Mouse (Mus musculus): ENCODE data around the gene Olfr231. TPM values are rescaled to one million over a fixed set of nuclear protein-coding genes. Genes with fewer than 3 reads are reported as not detected.

Gene Olfr231
- polyA plus RNA-seq (2014; fragmentation: Nextera tagmentation; extraction: Ambion mirVana): 0.64 and 0.90 TPM in 2 replicates

GRCm38 (mm10) chr1:174121062-174121461 lies at the start of gene Olfr231:
TSS of gene Olfr231 (minus strand) at chr1:174121162.
- DNase-seq (ENCODE audit: low spot score): no peak
- ATAC-seq (replicated peaks; ENCODE audit: insufficient number of reproducible peaks, low FRiP score, low TSS enrichment, low read depth): no peak
- 48% methylated on average over 2 of the region's 2 CpGs for WGBS

GRCm38 (mm10) chr1:174169024-174169423 lies 48.1 kb upstream of the Olfr231 start:
- Histone ChIP-seq H3K27me3 (ENCODE audit: control insufficient read depth, insufficient read depth, low read length) (no peaks in the 10 kb centered on the region), H3K36me3 (replicated peaks; ENCODE audit: control insufficient read depth, insufficient read depth, low read depth, low read length) (no peaks in the 10 kb centered on the region), H3K4me2 (ENCODE audit: low read depth, low read length) (no peak overlapping the region), H3K4me1 (ENCODE audit: control insufficient read depth, insufficient read depth, low read length) (no peaks in the 10 kb centered on the region), H3K4me3 (ENCODE audit: low read depth, low read length) (no peak overlapping the region), H3K9me3 (replicated peaks; ENCODE audit: control insufficient read depth, low read length) (no peaks in the 10 kb centered on the region), H3K9ac (replicated peaks; ENCODE audit: low read length) (no peak overlapping the region), H3K27ac (replicated peaks; ENCODE audit: low read depth, low read length) (no peak overlapping the region)
- no peak for ATAC-seq (replicated peaks; ENCODE audit: insufficient number of reproducible peaks, low FRiP score, low TSS enrichment, low read depth)
- DNase-seq (ENCODE audit: low spot score): no peak

More at GRCm38 (mm10) chr1:174121062-174121461, at the start of gene Olfr231:
- no peaks in the 10 kb centered on the region for H3K36me3 ChIP-seq (replicated peaks; ENCODE audit: control insufficient read depth, insufficient read depth, low read depth, low read length)
- no peaks in the 10 kb centered on the region for H3K27me3 ChIP-seq (ENCODE audit: control insufficient read depth, insufficient read depth, low read length)
- no peak within 1 kb of the TSS for H3K4me3 ChIP-seq (ENCODE audit: low read depth, low read length)
- no peak within 1 kb of the TSS for H3K4me2 ChIP-seq (ENCODE audit: low read depth, low read length)
- no peak within 1 kb of the TSS for H3K9ac ChIP-seq (replicated peaks; ENCODE audit: low read length)
- H3K4me1 ChIP-seq (ENCODE audit: control insufficient read depth, insufficient read depth, low read length): no peaks in the 10 kb centered on the region
- no peak within 1 kb of the TSS for H3K27ac ChIP-seq (replicated peaks; ENCODE audit: low read depth, low read length)
- H3K9me3 ChIP-seq (replicated peaks; ENCODE audit: control insufficient read depth, low read length): no peaks in the 10 kb centered on the region

GRCm38 (mm10) chr1:174159095-174159494 lies 38.1 kb upstream of the Olfr231 start:
- WGBS: 88% methylated on average over 10 of the region's 10 CpGs
- no peaks in the 10 kb centered on the region for H3K4me1 ChIP-seq (ENCODE audit: control insufficient read depth, insufficient read depth, low read length)
- no peak overlapping the region for H3K27ac ChIP-seq (replicated peaks; ENCODE audit: low read depth, low read length)
- no peak overlapping the region for H3K4me3 ChIP-seq (ENCODE audit: low read depth, low read length)
- no peaks in the 10 kb centered on the region for H3K36me3 ChIP-seq (replicated peaks; ENCODE audit: control insufficient read depth, insufficient read depth, low read depth, low read length)
- ATAC-seq (replicated peaks; ENCODE audit: insufficient number of reproducible peaks, low FRiP score, low TSS enrichment, low read depth): no peak
- H3K4me2 ChIP-seq (ENCODE audit: low read depth, low read length): no peak overlapping the region
- no peaks in the 10 kb centered on the region for H3K9me3 ChIP-seq (replicated peaks; ENCODE audit: control insufficient read depth, low read length)
- no peak overlapping the region for H3K9ac ChIP-seq (replicated peaks; ENCODE audit: low read length)
- no peaks in the 10 kb centered on the region for H3K27me3 ChIP-seq (ENCODE audit: control insufficient read depth, insufficient read depth, low read length)
- DNase-seq (ENCODE audit: low spot score): no peak

DNA sequence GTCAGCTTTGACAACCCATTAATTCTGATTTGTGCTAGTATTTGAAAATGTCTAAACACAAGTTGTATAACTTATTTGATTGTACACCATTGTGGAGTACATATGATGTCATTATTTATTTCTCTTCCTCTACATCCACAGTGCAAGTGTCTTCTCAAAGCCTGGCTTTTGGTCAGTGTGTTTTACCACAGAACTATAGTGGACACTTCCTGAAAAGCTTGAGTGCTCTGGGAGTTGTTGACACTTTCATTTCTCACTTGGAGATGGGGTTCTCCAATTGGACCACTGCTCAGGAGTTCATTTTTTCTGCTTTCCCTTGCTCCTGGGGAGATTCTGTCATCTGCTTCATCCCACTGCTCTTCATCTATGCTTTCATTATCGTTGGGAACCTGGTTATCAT lies 37.5 kb upstream of the Olfr231 start:
- WGBS: 85% methylated on average over 1 of the region's 1 CpGs
- no peak for ATAC-seq (replicated peaks; ENCODE audit: insufficient number of reproducible peaks, low FRiP score, low TSS enrichment, low read depth)
- H3K9me3 ChIP-seq (replicated peaks; ENCODE audit: control insufficient read depth, low read length): no peaks in the 10 kb centered on the region
- H3K36me3 ChIP-seq (replicated peaks; ENCODE audit: control insufficient read depth, insufficient read depth, low read depth, low read length): no peaks in the 10 kb centered on the region
- H3K9ac ChIP-seq (replicated peaks; ENCODE audit: low read length): no peak overlapping the region
- no peaks in the 10 kb centered on the region for H3K27me3 ChIP-seq (ENCODE audit: control insufficient read depth, insufficient read depth, low read length)
- no peak overlapping the region for H3K27ac ChIP-seq (replicated peaks; ENCODE audit: low read depth, low read length)
- no peak overlapping the region for H3K4me3 ChIP-seq (ENCODE audit: low read depth, low read length)
- DNase-seq (ENCODE audit: low spot score): no peak
- H3K4me1 ChIP-seq (ENCODE audit: control insufficient read depth, insufficient read depth, low read length): no peaks in the 10 kb centered on the region
- no peak overlapping the region for H3K4me2 ChIP-seq (ENCODE audit: low read depth, low read length)

DNA sequence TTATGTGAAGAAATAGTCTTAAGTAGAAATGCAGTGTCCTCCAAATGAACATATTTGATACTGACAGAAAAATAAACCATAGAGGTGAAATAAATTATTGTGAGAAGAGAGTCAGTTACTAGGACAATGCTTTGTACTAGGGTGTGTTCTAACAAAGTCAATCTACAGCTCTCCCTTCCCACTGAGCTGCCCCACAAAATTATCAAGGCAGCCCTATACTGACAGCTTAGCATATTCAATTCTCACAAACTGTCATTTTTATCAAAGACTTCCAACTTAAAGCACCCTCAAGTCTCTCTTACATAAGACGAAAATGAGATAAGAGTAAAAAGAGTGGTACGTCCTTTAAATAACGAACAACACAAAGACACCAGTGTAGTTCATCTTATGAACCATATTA lies 36.7 kb upstream of the Olfr231 start:
- Histone ChIP-seq H3K9ac (replicated peaks; ENCODE audit: low read length) (no peak overlapping the region), H3K4me3 (ENCODE audit: low read depth, low read length) (no peak overlapping the region), H3K36me3 (replicated peaks; ENCODE audit: control insufficient read depth, insufficient read depth, low read depth, low read length) (no peaks in the 10 kb centered on the region), H3K4me1 (ENCODE audit: control insufficient read depth, insufficient read depth, low read length) (no peaks in the 10 kb centered on the region), H3K4me2 (ENCODE audit: low read depth, low read length) (no peak overlapping the region), H3K27ac (replicated peaks; ENCODE audit: low read depth, low read length) (no peak overlapping the region), H3K9me3 (replicated peaks; ENCODE audit: control insufficient read depth, low read length) (no peaks in the 10 kb centered on the region), H3K27me3 (ENCODE audit: control insufficient read depth, insufficient read depth, low read length) (no peaks in the 10 kb centered on the region)
- no peak for ATAC-seq (replicated peaks; ENCODE audit: insufficient number of reproducible peaks, low FRiP score, low TSS enrichment, low read depth)
- no peak for DNase-seq (ENCODE audit: low spot score)
- 87% methylated on average over 3 of the region's 3 CpGs for WGBS

- no peak within 1 kb of the TSS for H3K4me2 ChIP-seq (ENCODE audit: low read depth, low read length)
- H3K9me3 ChIP-seq (replicated peaks; ENCODE audit: control insufficient read depth, low read length): no peaks in the 10 kb centered on the region
- no peaks in the 10 kb centered on the region for H3K27me3 ChIP-seq (ENCODE audit: control insufficient read depth, insufficient read depth, low read length)
- DNase-seq (ENCODE audit: low spot score) (no peak), ATAC-seq (replicated peaks; ENCODE audit: insufficient number of reproducible peaks, low FRiP score, low TSS enrichment, low read depth) (no peak)
- 92% methylated on average over 1 of the region's 1 CpGs for WGBS
- no peak within 1 kb of the TSS for H3K9ac ChIP-seq (replicated peaks; ENCODE audit: low read length)
- H3K4me3 ChIP-seq (ENCODE audit: low read depth, low read length): no peak within 1 kb of the TSS
- no peak within 1 kb of the TSS for H3K27ac ChIP-seq (replicated peaks; ENCODE audit: low read depth, low read length)
- H3K36me3 ChIP-seq (replicated peaks; ENCODE audit: control insufficient read depth, insufficient read depth, low read depth, low read length): no peaks in the 10 kb centered on the region
- no peaks in the 10 kb centered on the region for H3K4me1 ChIP-seq (ENCODE audit: control insufficient read depth, insufficient read depth, low read length)
Measured at GRCm38 (mm10) chr1:174155333-174155732, 34.4 kb upstream of the Olfr231 start, which contains the start of gene Olfr420. TSS of gene Olfr420 (plus strand) at chr1:174155633.

DNA sequence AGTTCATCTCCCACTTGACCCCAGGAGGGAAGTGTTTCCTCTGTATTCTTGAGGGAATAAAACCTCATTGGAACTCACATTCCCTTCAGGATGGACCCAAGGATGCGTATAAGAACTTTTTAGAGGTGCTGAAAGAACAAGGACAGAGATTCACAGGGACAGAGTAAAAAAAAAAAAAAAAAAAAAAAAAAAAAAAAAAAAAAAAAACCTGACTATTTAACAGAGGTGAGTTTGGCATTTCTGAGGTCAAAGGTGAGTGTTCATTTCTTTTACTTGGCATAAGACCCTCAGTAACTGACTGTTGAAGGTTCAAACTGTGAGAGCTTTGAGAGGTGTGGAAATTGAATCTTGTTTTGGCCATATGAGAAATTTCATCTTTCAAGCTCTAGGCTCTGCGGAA lies 28.3 kb upstream of the Olfr231 start:
- no peaks in the 10 kb centered on the region for H3K9me3 ChIP-seq (replicated peaks; ENCODE audit: control insufficient read depth, low read length)
- H3K36me3 ChIP-seq (replicated peaks; ENCODE audit: control insufficient read depth, insufficient read depth, low read depth, low read length): no peaks in the 10 kb centered on the region
- H3K4me2 ChIP-seq (ENCODE audit: low read depth, low read length): no peak overlapping the region
- H3K4me1 ChIP-seq (ENCODE audit: control insufficient read depth, insufficient read depth, low read length): no peaks in the 10 kb centered on the region
- no peak overlapping the region for H3K4me3 ChIP-seq (ENCODE audit: low read depth, low read length)
- WGBS: 87% methylated on average over 2 of the region's 2 CpGs
- H3K27me3 ChIP-seq (ENCODE audit: control insufficient read depth, insufficient read depth, low read length): no peaks in the 10 kb centered on the region
- ATAC-seq (replicated peaks; ENCODE audit: insufficient number of reproducible peaks, low FRiP score, low TSS enrichment, low read depth) (no peak), DNase-seq (ENCODE audit: low spot score) (no peak)
- H3K27ac ChIP-seq (replicated peaks; ENCODE audit: low read depth, low read length): no peak overlapping the region
- H3K9ac ChIP-seq (replicated peaks; ENCODE audit: low read length): no peak overlapping the region

DNA sequence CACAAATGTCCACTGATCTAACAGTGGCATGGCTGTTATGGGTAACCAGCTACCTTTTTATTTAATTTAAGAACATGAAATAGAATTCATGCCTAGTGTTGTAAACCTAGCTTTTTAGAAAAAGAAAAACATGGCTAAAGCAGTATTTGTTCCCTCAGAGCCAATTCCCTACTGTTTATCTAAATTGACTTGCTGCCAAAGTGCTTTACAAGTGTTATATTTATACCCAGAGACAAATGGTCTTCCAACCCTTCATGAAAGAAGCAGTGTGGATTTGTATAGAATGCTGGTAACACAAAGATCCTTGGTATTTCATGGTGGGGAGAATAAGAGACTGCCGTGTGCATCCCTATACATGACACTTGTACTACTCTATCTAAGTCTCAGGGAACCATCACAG lies 25.7 kb upstream of the Olfr231 start:
- no peak overlapping the region for H3K4me3 ChIP-seq (ENCODE audit: low read depth, low read length)
- ATAC-seq (replicated peaks; ENCODE audit: insufficient number of reproducible peaks, low FRiP score, low TSS enrichment, low read depth): no peak
- no peaks in the 10 kb centered on the region for H3K4me1 ChIP-seq (ENCODE audit: control insufficient read depth, insufficient read depth, low read length)
- 84% methylated on average over 1 of the region's 1 CpGs for WGBS
- no peaks in the 10 kb centered on the region for H3K9me3 ChIP-seq (replicated peaks; ENCODE audit: control insufficient read depth, low read length)
- H3K27ac ChIP-seq (replicated peaks; ENCODE audit: low read depth, low read length): no peak overlapping the region
- H3K9ac ChIP-seq (replicated peaks; ENCODE audit: low read length): no peak overlapping the region
- H3K27me3 ChIP-seq (ENCODE audit: control insufficient read depth, insufficient read depth, low read length): no peaks in the 10 kb centered on the region
- DNase-seq (ENCODE audit: low spot score): no peak
- no peaks in the 10 kb centered on the region for H3K36me3 ChIP-seq (replicated peaks; ENCODE audit: control insufficient read depth, insufficient read depth, low read depth, low read length)
- H3K4me2 ChIP-seq (ENCODE audit: low read depth, low read length): no peak overlapping the region

Measured in embryonic facial prominence, embryonic 11.5 days (tissue).